Mouse (Mus musculus): ENCODE data around the gene Pdgfc. TPM values are rescaled to one million over a fixed set of nuclear protein-coding genes. Genes with fewer than 3 reads are reported as not detected.

Gene Pdgfc
- polyA plus RNA-seq, 1 experiment from 2014 or later, result 6.1 TPM

DNA sequence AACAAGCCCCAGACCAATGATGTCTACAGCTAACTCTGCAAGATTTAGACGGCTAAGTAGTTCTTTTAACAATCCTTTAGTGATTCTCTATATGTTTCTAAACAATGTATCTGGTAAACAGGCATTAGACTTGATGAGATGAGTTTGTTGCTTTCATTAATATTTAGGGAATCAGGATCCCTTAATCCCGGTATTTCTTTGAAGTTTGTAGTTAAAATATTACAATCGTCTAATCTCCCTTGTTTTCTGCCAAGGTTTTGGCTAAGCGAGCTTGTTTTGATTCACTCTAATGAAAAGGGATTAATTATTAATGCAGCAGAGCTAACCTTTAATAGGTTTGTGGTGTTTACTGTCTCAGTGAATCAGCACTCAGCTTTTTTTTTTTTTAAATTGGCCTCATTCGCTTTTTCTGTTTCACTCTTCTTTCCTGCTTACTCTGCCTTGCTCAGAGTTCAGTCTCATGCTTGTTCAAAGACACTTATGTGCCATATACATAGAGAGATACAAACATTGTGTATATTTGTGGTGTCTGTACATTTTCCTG is 66.7 kb downstream of the Pdgfc start:
- WGBS, result 52% methylated on average over 5 of the region's 5 CpGs

DNA sequence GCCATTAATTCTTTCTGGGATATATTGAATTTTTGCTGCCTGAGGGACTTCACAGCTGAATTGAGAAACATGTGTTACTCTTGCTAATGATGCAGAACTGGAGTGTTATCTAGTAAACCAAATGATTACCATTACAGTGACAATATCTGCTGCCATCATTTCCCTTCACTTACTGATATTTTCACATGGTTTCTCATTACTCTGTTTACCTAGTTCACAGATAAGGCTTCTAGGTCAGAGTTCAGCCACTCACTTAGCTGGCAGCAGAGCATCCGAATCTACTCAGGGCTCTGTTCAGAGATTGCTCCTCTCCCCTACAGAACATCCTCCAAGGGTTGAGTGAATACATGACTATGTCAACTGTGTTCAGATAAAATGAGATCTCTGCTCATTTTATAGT is 71.3 kb downstream of the Pdgfc start:
- no peak for TF ChIP-seq CTCF (IDR thresholded peaks at IDR 0.05; ENCODE audit: low read depth)
- no peaks in the 10 kb centered on the region for H3K27me3 ChIP-seq (replicated peaks; ENCODE audit: control insufficient read depth, insufficient read depth, low read length)
- no peak overlapping the region for H3K4me3 ChIP-seq (ENCODE audit: low read depth, low read length)
- no peak for ATAC-seq
- H3K36me3 ChIP-seq (ENCODE audit: control insufficient read depth, insufficient read depth), result no peaks in the 10 kb centered on the region
- H3K9ac ChIP-seq (ENCODE audit: low read depth, low read length), result no peak overlapping the region
- H3K4me2 ChIP-seq (replicated peaks; ENCODE audit: low read depth), result no peak overlapping the region
- 45% methylated on average over 1 of the region's 1 CpGs for WGBS
- H3K4me1 ChIP-seq (replicated peaks; ENCODE audit: control insufficient read depth, insufficient read depth, low read length), result no peaks in the 10 kb centered on the region
- H3K27ac ChIP-seq (ENCODE audit: low read depth, low read length), result no peak overlapping the region
- H3K9me3 ChIP-seq (ENCODE audit: control insufficient read depth), result no peaks in the 10 kb centered on the region

More for the DNA sequence above, 66.7 kb downstream of the Pdgfc start:
- H3K9ac ChIP-seq (ENCODE audit: low read depth, low read length), result no peak overlapping the region
- no peak overlapping the region for H3K27ac ChIP-seq (ENCODE audit: low read depth, low read length)
- no peaks in the 10 kb centered on the region for H3K27me3 ChIP-seq (replicated peaks; ENCODE audit: control insufficient read depth, insufficient read depth, low read length)
- no peaks in the 10 kb centered on the region for H3K36me3 ChIP-seq (ENCODE audit: control insufficient read depth, insufficient read depth)
- H3K4me1 ChIP-seq (replicated peaks; ENCODE audit: control insufficient read depth, insufficient read depth, low read length), result no peaks in the 10 kb centered on the region
- H3K9me3 ChIP-seq (ENCODE audit: control insufficient read depth), result no peaks in the 10 kb centered on the region
- TF ChIP-seq CTCF (IDR thresholded peaks at IDR 0.05; ENCODE audit: low read depth), result no peak
- H3K4me3 ChIP-seq (ENCODE audit: low read depth, low read length), result no peak overlapping the region
- no peak for ATAC-seq
- H3K4me2 ChIP-seq (replicated peaks; ENCODE audit: low read depth), result no peak overlapping the region

DNA sequence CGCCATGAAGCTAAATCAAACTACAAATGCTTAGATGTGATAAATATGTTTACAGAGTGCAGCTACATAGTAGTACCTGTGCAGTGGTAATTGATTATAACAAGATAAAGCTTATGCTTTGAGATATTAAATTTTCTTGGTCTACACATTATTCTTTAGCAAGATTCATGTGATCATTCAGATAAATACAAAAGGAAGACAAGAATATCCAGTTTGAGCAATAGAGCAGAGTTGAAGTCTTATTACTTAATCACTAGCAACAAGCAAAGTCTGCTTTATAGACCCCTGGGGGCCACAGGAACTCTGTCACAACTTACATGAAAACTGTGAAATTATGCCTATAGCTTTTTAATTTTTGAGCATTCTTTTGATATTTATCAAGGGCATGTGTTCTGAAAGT is 74.8 kb downstream of the Pdgfc start:
- Histone ChIP-seq H3K9ac (ENCODE audit: low read depth, low read length) (no peak overlapping the region), H3K4me2 (replicated peaks; ENCODE audit: low read depth) (no peak overlapping the region), H3K36me3 (ENCODE audit: control insufficient read depth, insufficient read depth) (no peaks in the 10 kb centered on the region), H3K27ac (ENCODE audit: low read depth, low read length) (no peak overlapping the region), H3K9me3 (ENCODE audit: control insufficient read depth) (no peaks in the 10 kb centered on the region), H3K4me1 (replicated peaks; ENCODE audit: control insufficient read depth, insufficient read depth, low read length) (no peaks in the 10 kb centered on the region), H3K4me3 (ENCODE audit: low read depth, low read length) (no peak overlapping the region), H3K27me3 (replicated peaks; ENCODE audit: control insufficient read depth, insufficient read depth, low read length) (no peaks in the 10 kb centered on the region)
- no peak for TF ChIP-seq CTCF (IDR thresholded peaks at IDR 0.05; ENCODE audit: low read depth)
- WGBS, result 55% methylated on average over 1 of the region's 1 CpGs
- no peak for ATAC-seq

DNA sequence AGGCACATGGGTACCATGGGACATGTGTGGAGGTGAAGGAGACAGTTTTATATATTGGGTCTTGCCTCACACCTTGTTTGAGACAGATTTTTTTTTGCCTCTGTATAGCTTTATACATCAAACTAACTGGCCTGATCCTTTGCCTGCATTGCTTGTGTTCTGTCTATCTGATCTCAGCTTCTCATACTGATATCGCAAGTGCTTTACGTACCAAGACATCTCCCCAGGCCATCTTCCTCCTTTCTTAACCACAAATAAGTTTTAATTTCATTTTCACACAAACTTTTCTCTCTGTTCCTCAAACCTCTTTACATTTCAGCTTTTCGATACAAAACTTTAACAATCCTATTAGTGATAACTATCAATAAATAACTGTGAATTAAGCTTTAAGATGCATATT is 76.7 kb downstream of the Pdgfc start:
- Histone ChIP-seq H3K4me1 (replicated peaks; ENCODE audit: control insufficient read depth, insufficient read depth, low read length) (no peaks in the 10 kb centered on the region), H3K27ac (ENCODE audit: low read depth, low read length) (no peak overlapping the region), H3K27me3 (replicated peaks; ENCODE audit: control insufficient read depth, insufficient read depth, low read length) (no peaks in the 10 kb centered on the region), H3K4me2 (replicated peaks; ENCODE audit: low read depth) (no peak overlapping the region), H3K9me3 (ENCODE audit: control insufficient read depth) (no peaks in the 10 kb centered on the region), H3K9ac (ENCODE audit: low read depth, low read length) (no peak overlapping the region), H3K36me3 (ENCODE audit: control insufficient read depth, insufficient read depth) (no peaks in the 10 kb centered on the region), H3K4me3 (ENCODE audit: low read depth, low read length) (no peak overlapping the region)
- no peak for ATAC-seq
- 93% methylated on average over 3 of the region's 3 CpGs for WGBS
- no peak for TF ChIP-seq CTCF (IDR thresholded peaks at IDR 0.05; ENCODE audit: low read depth)

DNA sequence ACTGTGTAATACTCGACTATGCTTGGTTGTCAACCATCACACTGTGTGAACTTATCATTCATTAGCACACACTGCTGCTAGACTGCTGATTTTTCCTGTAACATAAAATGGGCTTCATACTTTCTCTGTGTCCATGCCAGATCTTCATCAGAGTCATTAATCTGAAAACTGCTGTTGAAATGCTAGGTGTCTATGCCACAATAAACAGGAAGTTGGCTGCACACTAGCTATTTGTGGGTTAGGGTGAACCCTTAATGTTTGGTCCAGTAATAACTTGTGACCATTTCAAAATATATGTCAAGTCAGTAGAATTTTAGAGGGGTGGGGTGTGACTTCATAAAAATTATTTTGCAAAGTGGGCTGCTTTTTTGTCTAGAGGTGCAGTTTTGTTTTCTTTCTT is 84.4 kb downstream of the Pdgfc start:
- no peak for TF ChIP-seq CTCF (IDR thresholded peaks at IDR 0.05; ENCODE audit: low read depth)
- no peaks in the 10 kb centered on the region for H3K27me3 ChIP-seq (replicated peaks; ENCODE audit: control insufficient read depth, insufficient read depth, low read length)
- no peak overlapping the region for H3K9ac ChIP-seq (ENCODE audit: low read depth, low read length)
- no peak for ATAC-seq
- no peak overlapping the region for H3K4me2 ChIP-seq (replicated peaks; ENCODE audit: low read depth)
- 73% methylated on average over 1 of the region's 1 CpGs for WGBS
- H3K4me1 ChIP-seq (replicated peaks; ENCODE audit: control insufficient read depth, insufficient read depth, low read length), result no peaks in the 10 kb centered on the region
- no peak overlapping the region for H3K4me3 ChIP-seq (ENCODE audit: low read depth, low read length)
- H3K36me3 ChIP-seq (ENCODE audit: control insufficient read depth, insufficient read depth), result no peaks in the 10 kb centered on the region
- no peaks in the 10 kb centered on the region for H3K9me3 ChIP-seq (ENCODE audit: control insufficient read depth)
- no peak overlapping the region for H3K27ac ChIP-seq (ENCODE audit: low read depth, low read length)

DNA sequence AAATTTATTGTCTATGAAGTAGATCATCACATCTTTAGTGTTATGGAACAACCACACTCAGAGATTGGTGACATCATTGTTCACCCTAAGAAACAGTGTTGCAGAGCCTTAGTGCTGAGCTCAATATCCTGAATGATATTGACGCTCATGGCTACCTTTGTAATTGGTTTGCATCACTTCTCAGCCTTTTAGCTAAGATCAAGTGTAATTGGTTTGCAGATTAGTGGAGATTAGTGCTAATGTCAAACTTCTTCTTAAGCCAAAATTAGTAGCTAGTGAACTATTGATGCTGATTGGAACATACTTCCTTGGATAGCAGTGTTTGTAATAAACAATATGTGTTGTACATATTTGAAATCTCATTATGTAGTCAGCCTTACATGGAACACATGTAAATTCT is 85.5 kb downstream of the Pdgfc start:
- no peak overlapping the region for H3K9ac ChIP-seq (ENCODE audit: low read depth, low read length)
- no peaks in the 10 kb centered on the region for H3K27me3 ChIP-seq (replicated peaks; ENCODE audit: control insufficient read depth, insufficient read depth, low read length)
- no peak overlapping the region for H3K4me3 ChIP-seq (ENCODE audit: low read depth, low read length)
- H3K4me2 ChIP-seq (replicated peaks; ENCODE audit: low read depth), result no peak overlapping the region
- no peak overlapping the region for H3K27ac ChIP-seq (ENCODE audit: low read depth, low read length)
- no peaks in the 10 kb centered on the region for H3K9me3 ChIP-seq (ENCODE audit: control insufficient read depth)
- 90% methylated on average over 1 of the region's 1 CpGs for WGBS
- TF ChIP-seq CTCF (IDR thresholded peaks at IDR 0.05; ENCODE audit: low read depth), result no peak
- H3K36me3 ChIP-seq (ENCODE audit: control insufficient read depth, insufficient read depth), result no peaks in the 10 kb centered on the region
- no peak for ATAC-seq
- H3K4me1 ChIP-seq (replicated peaks; ENCODE audit: control insufficient read depth, insufficient read depth, low read length), result no peaks in the 10 kb centered on the region

DNA sequence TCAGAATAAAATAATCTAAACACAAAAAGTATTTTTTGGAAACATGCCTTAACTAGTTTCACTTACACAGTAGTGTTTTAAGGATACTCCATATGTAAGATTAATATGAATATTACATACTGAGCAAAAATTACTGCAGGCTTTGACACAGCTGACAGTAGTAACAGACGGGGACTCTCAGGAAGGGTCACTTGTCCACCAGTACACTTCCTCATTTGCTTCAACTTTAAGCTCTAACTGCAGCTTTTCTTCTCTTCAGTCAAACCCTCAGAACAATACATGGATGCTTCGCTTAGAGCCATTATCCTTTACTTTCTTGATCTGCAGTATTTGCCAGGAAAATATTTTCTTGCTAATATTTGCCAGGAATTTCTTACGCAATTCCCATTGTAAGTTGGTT is 87.2 kb downstream of the Pdgfc start:
- TF ChIP-seq CTCF (IDR thresholded peaks at IDR 0.05; ENCODE audit: low read depth), result no peak
- Histone ChIP-seq H3K4me3 (ENCODE audit: low read depth, low read length) (no peak overlapping the region), H3K4me1 (replicated peaks; ENCODE audit: control insufficient read depth, insufficient read depth, low read length) (no peaks in the 10 kb centered on the region), H3K36me3 (ENCODE audit: control insufficient read depth, insufficient read depth) (no peaks in the 10 kb centered on the region), H3K9ac (ENCODE audit: low read depth, low read length) (no peak overlapping the region), H3K27ac (ENCODE audit: low read depth, low read length) (no peak overlapping the region), H3K4me2 (replicated peaks; ENCODE audit: low read depth) (no peak overlapping the region), H3K27me3 (replicated peaks; ENCODE audit: control insufficient read depth, insufficient read depth, low read length) (no peaks in the 10 kb centered on the region), H3K9me3 (ENCODE audit: control insufficient read depth) (no peaks in the 10 kb centered on the region)
- no peak for ATAC-seq
- WGBS, result 82% methylated on average over 3 of the region's 3 CpGs
